Mouse (Mus musculus) limb, embryonic 12.5 days (tissue): ENCODE measurements at regions not wholly inside any gene's neighbourhood (a gene's known extent, or its start where the extent isn't known, plus 50 kb on each side); places are given as distances from the start of the nearest gene placed in this dataset.

Experiments used
- ATAC-seq: fragments of 200-750 bp; cut with Nextera tagmentation; 2 replicates; pipeline ENCODE4 v1.8.0; 2017; ENCODE audit warnings: low read depth, moderate TSS enrichment; ENCODE audit not compliant: insufficient number of reproducible peaks, insufficient read depth, low FRiP score, low TSS enrichment
- H3K27ac ChIP-seq: fragments of 300-500 bp; sonication (generic); 2 replicates; pipeline ENCODE4 v1.5.1; 2016; ENCODE audit warnings: mild to moderate bottlenecking, moderate library complexity
- H3K27me3 ChIP-seq: fragments of 300-500 bp; sonication (generic); 2 replicates; pipeline ENCODE4 v1.6.1; 2016; ENCODE audit warnings: mild to moderate bottlenecking, moderate library complexity
- H3K36me3 ChIP-seq: fragments of 300-500 bp; sonication (generic); 2 replicates; pipeline ENCODE4 v1.6.1; 2016; ENCODE audit warnings: mild to moderate bottlenecking, moderate library complexity
- H3K4me1 ChIP-seq: fragments of 300-500 bp; sonication (generic); replicated peaks from 2 replicates; pipeline ENCODE4 v1.6.1; 2016
- H3K4me2 ChIP-seq: fragments of 300-500 bp; sonication (generic); 2 replicates; pipeline ENCODE4 v1.6.1; 2016; ENCODE audit warnings: mild to moderate bottlenecking, moderate library complexity
- H3K4me3 ChIP-seq: fragments of 300-500 bp; sonication (generic); replicated peaks from 2 replicates; pipeline ENCODE4 v1.5.1; 2016; ENCODE audit warnings: mild to moderate bottlenecking
- H3K9ac ChIP-seq: fragments of 300-500 bp; sonication (generic); replicated peaks from 2 replicates; pipeline ENCODE4 v1.6.1; 2016; ENCODE audit warnings: mild to moderate bottlenecking, moderate library complexity
- H3K9me3 ChIP-seq: fragments of 300-500 bp; sonication (generic); 2 replicates; pipeline ENCODE4 v1.6.1; 2016; ENCODE audit warnings: mild to moderate bottlenecking, moderate library complexity
- WGBS: fragments of 180-500 bp; shearing (Covaris S2); methylation state at CpG from one replicate; pipeline ENCODE4 v1.1.7; 2016; 5-methylcytosine and 5-hydroxymethylcytosine counted together

GRCm38 (mm10) chr6:99796390-99796789 lies 70.2 kb upstream of the Prok2 start:
- Histone ChIP-seq H3K9ac (no peak overlapping the region), H3K27ac (no peak overlapping the region), H3K36me3 (no peaks in the 10 kb centered on the region), H3K4me3 (no peak overlapping the region), H3K4me2 (no peak overlapping the region), H3K4me1 (peaks cover 15% of the 10 kb centered on the region; the same call in 1 of the 2 replicates), H3K9me3 (no peaks in the 10 kb centered on the region), H3K27me3 (peaks cover 15% of the 10 kb centered on the region; the same call in 1 of the 2 replicates)
- ATAC-seq = no peak
- WGBS = 91% methylated on average over 12 of the region's 12 CpGs

GRCm38 (mm10) chr6:99793546-99793945 lies 67.4 kb upstream of the Prok2 start:
- Histone ChIP-seq H3K36me3 (no peaks in the 10 kb centered on the region), H3K9me3 (no peaks in the 10 kb centered on the region), H3K27me3 (peaks cover 11% of the 10 kb centered on the region; the same call in 1 of the 2 replicates), H3K4me2 (no peak overlapping the region), H3K4me3 (no peak overlapping the region), H3K9ac (no peak overlapping the region), H3K27ac (no peak overlapping the region), H3K4me1 (no peaks in the 10 kb centered on the region)
- ATAC-seq = no peak
- WGBS = 62% methylated on average over 10 of the region's 10 CpGs

- H3K4me3 ChIP-seq = no peak overlapping the region
- no peak overlapping the region for H3K4me2 ChIP-seq
- H3K9me3 ChIP-seq = no peaks in the 10 kb centered on the region
- H3K27ac ChIP-seq = no peak overlapping the region
- H3K9ac ChIP-seq = no peak overlapping the region
- WGBS = 67% methylated on average over 10 of the region's 10 CpGs
- peaks cover 11% of the 10 kb centered on the region; the same call in 1 of the 2 replicates for H3K27me3 ChIP-seq
- no peak for ATAC-seq
- no peaks in the 10 kb centered on the region for H3K36me3 ChIP-seq
- no peaks in the 10 kb centered on the region for H3K4me1 ChIP-seq
These were observed 66.2 kb upstream of the Prok2 start for GRCm38 (mm10) chr6:99792353-99792752.

GRCm38 (mm10) chr6:99786977-99787376 lies 60.8 kb upstream of the Prok2 start:
- H3K27me3 ChIP-seq = 0 out of 2 replicates have a peak, but pooled peaks cover 5% of the 10 kb centered on the region
- ATAC-seq = no peak
- WGBS = 70% methylated on average over 7 of the region's 7 CpGs
- no peak overlapping the region for H3K9ac ChIP-seq
- H3K36me3 ChIP-seq = no peaks in the 10 kb centered on the region
- no peak overlapping the region for H3K4me2 ChIP-seq
- no peak overlapping the region for H3K4me3 ChIP-seq
- H3K27ac ChIP-seq = no peak overlapping the region
- H3K4me1 ChIP-seq = no peaks in the 10 kb centered on the region
- H3K9me3 ChIP-seq = no peaks in the 10 kb centered on the region

GRCm38 (mm10) chr6:99785212-99785611 lies 59.0 kb upstream of the Prok2 start:
- Histone ChIP-seq H3K9ac (no peak overlapping the region), H3K4me1 (no peaks in the 10 kb centered on the region), H3K4me3 (no peak overlapping the region), H3K36me3 (no peaks in the 10 kb centered on the region), H3K4me2 (no peak overlapping the region), H3K27ac (no peak overlapping the region), H3K9me3 (no peaks in the 10 kb centered on the region), H3K27me3 (0 out of 2 replicates have a peak, but pooled peaks cover 7% of the 10 kb centered on the region)
- ATAC-seq = no peak
- 86% methylated on average over 6 of the region's 6 CpGs for WGBS

- Histone ChIP-seq H3K4me2 (no peak overlapping the region), H3K4me3 (no peak overlapping the region), H3K4me1 (no peaks in the 10 kb centered on the region), H3K27me3 (0 out of 2 replicates have a peak, but pooled peaks cover 7% of the 10 kb centered on the region), H3K27ac (no peak overlapping the region), H3K36me3 (no peaks in the 10 kb centered on the region), H3K9ac (no peak overlapping the region), H3K9me3 (no peaks in the 10 kb centered on the region)
- 87% methylated on average over 3 of the region's 3 CpGs for WGBS
- ATAC-seq = no peak
These were observed 58.6 kb upstream of the Prok2 start for GRCm38 (mm10) chr6:99784804-99785203.

- 0 out of 2 replicates have a peak, but pooled peaks cover 7% of the 10 kb centered on the region for H3K27me3 ChIP-seq
- no peak overlapping the region for H3K4me2 ChIP-seq
- no peaks in the 10 kb centered on the region for H3K4me1 ChIP-seq
- H3K36me3 ChIP-seq = no peaks in the 10 kb centered on the region
- H3K27ac ChIP-seq = no peak overlapping the region
- H3K9me3 ChIP-seq = no peaks in the 10 kb centered on the region
- H3K4me3 ChIP-seq = no peak overlapping the region
- 65% methylated on average over 8 of the region's 8 CpGs for WGBS
- no peak for ATAC-seq
- no peak overlapping the region for H3K9ac ChIP-seq
These were observed 58.1 kb upstream of the Prok2 start for GRCm38 (mm10) chr6:99784285-99784684.

GRCm38 (mm10) chr6:99782996-99783395 lies 56.8 kb upstream of the Prok2 start:
- H3K4me1 ChIP-seq = no peaks in the 10 kb centered on the region
- no peak overlapping the region for H3K9ac ChIP-seq
- peaks cover 7% of the 10 kb centered on the region; the same call in 1 of the 2 replicates for H3K27me3 ChIP-seq
- H3K27ac ChIP-seq = no peak overlapping the region
- no peak overlapping the region for H3K4me2 ChIP-seq
- no peaks in the 10 kb centered on the region for H3K36me3 ChIP-seq
- 78% methylated on average over 2 of the region's 2 CpGs for whole genome bisulfite sequencing
- H3K9me3 ChIP-seq = no peaks in the 10 kb centered on the region
- ATAC-seq = no peak
- no peak overlapping the region for H3K4me3 ChIP-seq
